Mouse (Mus musculus) MEL (cell line): ENCODE data around the gene Sept12. TPM values are rescaled to one million over a fixed set of nuclear protein-coding genes. Genes with fewer than 3 reads are reported as not detected.

ENCODE experiments used
- DNase-seq: peaks from one replicate; pipeline ENCODE4 v3.0.0; 2011; ENCODE audit warnings: low read depth, low spot score
- H3K27ac ChIP-seq: 2 replicates; pipeline ENCODE4 v1.5.1; 2012; ENCODE audit warnings: low read depth, mild to moderate bottlenecking, control low read depth, low read length, moderate library complexity; ENCODE audit not compliant: control insufficient read depth
- H3K27me3 ChIP-seq, 2 experiments: fragments of 150-350 bp in 1 of 2; sonication (generic) in 1 of 2; 2 replicates each; pipeline ENCODE4 v1.6.1; 2012; ENCODE audit warnings: low read length in 2 of 2, mild to moderate bottlenecking in 2 of 2, improper control_type of control experiment in 1 of 2, moderate library complexity in 1 of 2; ENCODE audit not compliant: insufficient read depth in 2 of 2, control insufficient read depth in 1 of 2
- H3K36me3 ChIP-seq, 2 experiments: 2 replicates each; pipeline ENCODE4 v1.6.1; 2012 to 2014; ENCODE audit warnings: low read length in 2 of 2, improper control_type of control experiment in 1 of 2, inconsistent platforms in 1 of 2, mild to moderate bottlenecking in 1 of 2; ENCODE audit not compliant: insufficient read depth in 2 of 2, control insufficient read depth in 1 of 2
- H3K4me1 ChIP-seq, 2 experiments: fragments of 150-350 bp in 1 of 2; sonication (generic) in 1 of 2; 2 replicates each; pipeline ENCODE4 v1.6.1; 2012; ENCODE audit warnings: low read length in 2 of 2, improper control_type of control experiment in 1 of 2, mild to moderate bottlenecking in 1 of 2; ENCODE audit not compliant: insufficient read depth in 2 of 2, control insufficient read depth in 1 of 2
- H3K4me3 ChIP-seq, 2 experiments: fragments of 150-350 bp in 1 of 2; sonication (generic) in 1 of 2; 2 replicates each; pipeline ENCODE4 v1.5.1; 2012; ENCODE audit warnings: low read depth in 2 of 2, low read length in 2 of 2, mild to moderate bottlenecking in 2 of 2, moderate library complexity in 2 of 2, control low read depth in 1 of 2, improper control_type of control experiment in 1 of 2; ENCODE audit not compliant: control insufficient read depth in 1 of 2, insufficient read depth in 1 of 2
- H3K79me2 ChIP-seq: 2 replicates; pipeline ENCODE4 v1.6.1; 2012; ENCODE audit warnings: mild to moderate bottlenecking, low read length, moderate library complexity; ENCODE audit not compliant: control insufficient read depth, poor library complexity, insufficient read depth
- H3K9ac ChIP-seq: 2 replicates; pipeline ENCODE4 v1.6.1; 2012; ENCODE audit warnings: low read depth, mild to moderate bottlenecking, control low read depth, low read length, moderate library complexity; ENCODE audit not compliant: control insufficient read depth, poor library complexity, severe bottlenecking
- H3K9me3 ChIP-seq: fragments of 150-350 bp; sonication (generic); replicated peaks from 2 replicates; pipeline ENCODE4 v1.6.1; 2012; ENCODE audit warnings: mild to moderate bottlenecking, low read length, improper control_type of control experiment, moderate library complexity; ENCODE audit not compliant: insufficient read depth
- CHD1 ChIP-seq: IDR thresholded peaks from 2 replicates; pipeline ENCODE4 v1.6.1; 2012; ENCODE audit warnings: low read depth, mild to moderate bottlenecking, inconsistent platforms, low read length, improper control_type of control experiment
- CHD2 ChIP-seq: IDR thresholded peaks from 2 replicates; pipeline ENCODE4 v1.6.1; 2011; ENCODE audit warnings: low read length, improper control_type of control experiment
- CTCF ChIP-seq, 3 experiments: IDR thresholded peaks in 2 of 3; conservative IDR thresholded peaks in 1 of 3; 2 replicates each; pipeline ENCODE4 v1.5.1; 2011 to 2012; ENCODE audit warnings: low read length in 3 of 3, low read depth in 2 of 3, mild to moderate bottlenecking in 2 of 3, improper control_type of control experiment in 1 of 3, inconsistent platforms in 1 of 3, mixed read lengths in 1 of 3, moderate library complexity in 1 of 3; ENCODE audit not compliant: control insufficient read depth in 1 of 3, insufficient read depth in 1 of 3, poor library complexity in 1 of 3, severe bottlenecking in 1 of 3
- GATA1 ChIP-seq: IDR thresholded peaks from 2 replicates; pipeline ENCODE4 v1.6.1; 2011; ENCODE audit warnings: low read depth, low read length, improper control_type of control experiment
- HCFC1 ChIP-seq: IDR thresholded peaks from 2 replicates; pipeline ENCODE4 v1.6.1; 2012; ENCODE audit warnings: low read depth, mild to moderate bottlenecking, inconsistent platforms, low read length, improper control_type of control experiment, moderate library complexity
- KAT2A ChIP-seq: conservative IDR thresholded peaks from 2 replicates; pipeline ENCODE4 v1.6.1; 2012; ENCODE audit warnings: low read depth, low read length, improper control_type of control experiment, inconsistent platforms
- MAX ChIP-seq: IDR thresholded peaks from 2 replicates; pipeline ENCODE4 v1.6.1; 2011; ENCODE audit warnings: low read length, improper control_type of control experiment
- MAZ ChIP-seq: IDR thresholded peaks from 2 replicates; pipeline ENCODE4 v1.6.1; 2012; ENCODE audit warnings: low read depth, mild to moderate bottlenecking, inconsistent platforms, low read length, improper control_type of control experiment
- MEF2A ChIP-seq: IDR thresholded peaks from 2 replicates; pipeline ENCODE4 v1.6.1; 2014; ENCODE audit warnings: low read depth, mild to moderate bottlenecking, inconsistent platforms, low read length, improper control_type of control experiment; ENCODE audit not compliant: poor library complexity, insufficient replicate concordance, severe bottlenecking; ENCODE audit errors: extremely low read depth
- MYC ChIP-seq: IDR thresholded peaks from 2 replicates; pipeline ENCODE4 v1.6.1; 2011; ENCODE audit warnings: low read depth, mild to moderate bottlenecking, low read length, improper control_type of control experiment, moderate library complexity
- NRF1 ChIP-seq: IDR thresholded peaks from 2 replicates; pipeline ENCODE4 v1.6.1; 2014; ENCODE audit warnings: low read depth, mild to moderate bottlenecking, inconsistent platforms, low read length, improper control_type of control experiment, moderate library complexity; ENCODE audit not compliant: poor library complexity, insufficient read depth, severe bottlenecking
- POLR2A ChIP-seq, 2 experiments: IDR thresholded peaks; 2 replicates each; pipeline ENCODE4 v1.6.1; 2011 to 2012; ENCODE audit warnings: low read length in 2 of 2, mild to moderate bottlenecking in 2 of 2, control low read depth in 1 of 2, improper control_type of control experiment in 1 of 2, low read depth in 1 of 2, moderate library complexity in 1 of 2; ENCODE audit not compliant: control insufficient read depth in 1 of 2, insufficient read depth in 1 of 2, poor library complexity in 1 of 2
- POLR2AphosphoS5 ChIP-seq: IDR thresholded peaks from 2 replicates; pipeline ENCODE4 v1.6.1; 2012; ENCODE audit warnings: low read depth, borderline replicate concordance, mild to moderate bottlenecking, inconsistent platforms, low read length, moderate library complexity, mixed read lengths
- RCOR1 ChIP-seq: IDR thresholded peaks from 2 replicates; pipeline ENCODE4 v1.6.1; 2012; ENCODE audit warnings: low read depth, mild to moderate bottlenecking, inconsistent platforms, low read length, improper control_type of control experiment
- SIN3A ChIP-seq: IDR thresholded peaks from 2 replicates; pipeline ENCODE4 v1.6.1; 2012; ENCODE audit warnings: low read length, improper control_type of control experiment, inconsistent platforms
- SMC3 ChIP-seq: IDR thresholded peaks from 2 replicates; pipeline ENCODE4 v1.6.1; 2011; ENCODE audit warnings: low read depth, low read length, improper control_type of control experiment
- TAL1 ChIP-seq: IDR thresholded peaks from 2 replicates; pipeline ENCODE4 v1.6.1; 2012; ENCODE audit warnings: mild to moderate bottlenecking, inconsistent platforms, low read length, moderate library complexity, mixed read lengths
- TCF12 ChIP-seq: IDR thresholded peaks from 2 replicates; pipeline ENCODE4 v1.6.1; 2014; ENCODE audit warnings: low read depth, mild to moderate bottlenecking, inconsistent platforms, low read length, improper control_type of control experiment, moderate library complexity
- UBTF ChIP-seq: IDR thresholded peaks from 2 replicates; pipeline ENCODE4 v1.6.1; 2012; ENCODE audit warnings: low read depth, mild to moderate bottlenecking, inconsistent platforms, low read length, improper control_type of control experiment, moderate library complexity, borderline replicate concordance; ENCODE audit not compliant: insufficient read depth
- USF1 ChIP-seq: IDR thresholded peaks from 2 replicates; pipeline ENCODE4 v1.6.1; 2014; ENCODE audit warnings: low read depth, mild to moderate bottlenecking, inconsistent platforms, low read length, improper control_type of control experiment, moderate library complexity
- USF2 ChIP-seq, 2 experiments: IDR thresholded peaks; 2 replicates each; pipeline ENCODE4 v1.6.1; 2011 to 2012; ENCODE audit warnings: improper control_type of control experiment in 2 of 2, low read length in 2 of 2, borderline replicate concordance in 1 of 2, inconsistent platforms in 1 of 2, low read depth in 1 of 2, mild to moderate bottlenecking in 1 of 2; ENCODE audit not compliant: insufficient read depth in 1 of 2
- polyA plus RNA-seq, 2 experiments: library from polyadenylated mRNA; stranded (reverse) in 1 of 2; unstranded in 1 of 2; fragments of >175 nt in 1 of 2; fragments of >200 nt in 1 of 2; gene quantifications; 2 replicates each; pipeline versions ENCODE4 v1.2.1 to v1.2.4; 2012; ENCODE audit warnings: low replicate concordance in 2 of 2, low read depth in 1 of 2; ENCODE audit not compliant: insufficient read length in 2 of 2, insufficient read depth in 1 of 2, missing spikeins in 1 of 2
- total RNA-seq: library from RNA; depleted of rRNA; stranded (reverse); fragments of 300-350 nt; gene quantifications from 2 replicates; pipeline ENCODE4 v1.2.3, GENCODE M21; 2012

The Sept12 gene
- total and polyA plus RNA-seq, 3 experiments, result 0.07 TPM; not detected in 2

DNA sequence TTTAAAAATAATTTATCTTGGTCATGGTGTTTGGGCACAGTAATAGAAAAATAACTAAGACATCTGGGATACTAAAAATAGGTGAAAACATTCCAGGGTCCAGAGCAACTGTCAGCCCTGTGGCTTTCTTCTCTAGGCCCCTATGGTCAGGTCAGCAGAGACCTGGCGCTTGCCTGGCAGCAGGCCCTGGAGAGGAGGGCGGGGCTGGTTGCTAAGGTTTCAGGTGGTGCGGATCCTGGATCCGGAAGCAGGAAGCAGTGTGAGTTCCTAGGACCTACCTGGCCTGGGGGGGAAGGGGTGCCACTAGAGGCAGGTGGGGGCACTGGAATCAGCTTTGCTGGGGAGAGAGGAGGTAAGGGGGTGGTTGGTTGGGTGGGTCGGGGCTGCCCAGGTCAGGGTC, 9.4 kb upstream of the Sept12 start, which contains the start of gene Smim22:
Gene Smim22 (plus strand): TSS at position 222 of the 400 bp plus-strand sequence.
- TF ChIP-seq POLR2AphosphoS5 (no peak), NRF1 (no peak), RCOR1 (no peak), USF2 (IDR thresholded peaks at IDR 0.05; ENCODE audit: borderline replicate concordance in 1 of 2, insufficient read depth in 1 of 2, low read depth in 1 of 2, low read length in 2 of 2) (no peak), MEF2A (no peak), TCF12 (no peak), CTCF (IDR thresholded peaks at IDR 0.05 in 2 of 3, conservative IDR thresholded peaks at IDR 0.05 in 1 of 3; ENCODE audit: control insufficient read depth in 1 of 3, insufficient read depth in 1 of 3, low read depth in 2 of 3, low read length in 3 of 3, poor library complexity in 1 of 3, severe bottlenecking in 1 of 3) (no peak), GATA1 (no peak), CHD2 (no peak), KAT2A (no peak)
- Histone ChIP-seq H3K27ac (no peak within 1 kb of the TSS), H3K27me3 (no peaks in the 10 kb centered on the region), H3K4me3 (no peak within 1 kb of the TSS), H3K79me2 (no peaks in the 10 kb centered on the region), H3K4me1 (peaks cover 0 to 14% of the 10 kb centered on the region in 2 experiments; a peak in 2 of 4 replicates), H3K9ac (no peak within 1 kb of the TSS), H3K9me3 (no peaks in the 10 kb centered on the region), H3K36me3 (peaks cover 0 to 9% of the 10 kb centered on the region in 2 experiments; a peak in 2 of 4 replicates)
- no peak for DNase-seq

- Histone ChIP-seq H3K27me3 (peaks cover 3 to 4% of the 10 kb centered on the region in 2 experiments; a peak in 2 of 4 replicates), H3K27ac (no peak overlapping the region)
These were observed 3.0 kb upstream of the Sept12 start for GRCm38 (mm10) chr16:5000611-5001010.

More at GRCm38 (mm10) chr16:5000611-5001010, 3.0 kb upstream of the Sept12 start:
- Histone ChIP-seq H3K9me3 (no peaks in the 10 kb centered on the region), H3K4me3 (no peak overlapping the region), H3K79me2 (no peaks in the 10 kb centered on the region)
- DNase-seq, result no peak
- no peak for TF ChIP-seq HCFC1
- no peak for TF ChIP-seq USF1
- TF ChIP-seq SMC3, result no peak
- no peak for TF ChIP-seq UBTF
- no peak for TF ChIP-seq CTCF (IDR thresholded peaks at IDR 0.05 in 2 of 3, conservative IDR thresholded peaks at IDR 0.05 in 1 of 3; ENCODE audit: control insufficient read depth in 1 of 3, insufficient read depth in 1 of 3, low read depth in 2 of 3, low read length in 3 of 3, poor library complexity in 1 of 3, severe bottlenecking in 1 of 3)
- TF ChIP-seq CHD1, result no peak
- no peak for TF ChIP-seq POLR2A (IDR thresholded peaks at IDR 0.05; ENCODE audit: control insufficient read depth in 1 of 2, insufficient read depth in 1 of 2, low read depth in 1 of 2, low read length in 2 of 2, poor library complexity in 1 of 2)
- TF ChIP-seq TCF12, result no peak
- no peak for TF ChIP-seq MAX
- no peak for TF ChIP-seq MYC
- no peak for TF ChIP-seq GATA1
- TF ChIP-seq KAT2A, result no peak
- no peak for TF ChIP-seq TAL1
- TF ChIP-seq POLR2AphosphoS5, result no peak
- TF ChIP-seq MAZ, result no peak
- no peak for TF ChIP-seq USF2 (IDR thresholded peaks at IDR 0.05; ENCODE audit: borderline replicate concordance in 1 of 2, insufficient read depth in 1 of 2, low read depth in 1 of 2, low read length in 2 of 2)
- TF ChIP-seq SIN3A, result no peak
- TF ChIP-seq, all 39 proteins: peak for 0
- H3K36me3 ChIP-seq, result peaks cover 0 to 5% of the 10 kb centered on the region in 2 experiments; a peak in 2 of 4 replicates
- no peak overlapping the region for H3K9ac ChIP-seq
- H3K4me1 ChIP-seq, result peaks cover 0 to 3% of the 10 kb centered on the region in 2 experiments; a peak in 1 of 4 replicates
